ENCODE assay signal across 10 mouse cellular contexts in the genomic region with DNA sequence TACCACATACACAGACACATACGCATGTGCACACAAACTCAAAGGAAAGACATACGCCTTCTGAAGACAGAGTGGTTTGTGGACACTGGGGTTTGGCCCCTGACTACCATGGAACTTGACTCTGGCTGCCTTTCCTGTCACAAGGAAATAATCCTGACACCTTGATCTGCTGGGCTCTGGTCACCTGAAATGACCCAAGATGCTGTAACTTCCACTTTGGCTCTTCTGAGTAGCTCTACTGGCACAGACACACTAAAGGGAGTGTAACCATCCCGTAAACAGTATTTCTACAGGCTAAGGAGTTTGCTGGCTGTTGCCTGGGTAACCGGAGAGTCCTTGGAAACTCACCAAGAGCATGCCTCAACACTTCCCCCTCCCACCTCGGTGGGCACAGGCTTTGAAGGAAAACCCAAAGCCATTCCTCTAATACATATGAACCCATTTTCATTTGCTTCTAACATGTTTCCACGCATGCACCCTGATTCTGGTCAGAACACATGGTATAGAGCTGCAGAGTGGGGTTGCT.
DNase-seq lines count a peak whose midpoint lies in the region; ATAC-seq and TF ChIP-seq lines count a peak whose summit lies in the region.
"Had no signal": no experiment of that assay in that cellular context is flagged by ENCODE, and none has a peak within 500 bp of the region (broad histone marks: within the 10 kb centered on the region; RNA-seq: fewer than 3 reads in every experiment).

No protein-coding gene starts in this region.

- no peak overlapping the region for H3K4me2 ChIP-seq in hindbrain, embryonic 13.5 days
- no peak overlapping the region for H3K4me2 ChIP-seq in hindbrain, embryonic 12.5 days (replicated peaks)
- no peak overlapping the region for H3K4me2 ChIP-seq in midbrain, embryonic 15.5 days
- H3K4me2 ChIP-seq in midbrain, embryonic 16.5 days (ENCODE audit: low read length): no peak overlapping the region
- H3K4me2 ChIP-seq in forebrain, postnatal 0 days (ENCODE audit: low read depth): no peak overlapping the region
- H3K4me2 ChIP-seq in myocyte (ENCODE audit: low read depth): peak overlapping the region; percentile 3
- H3K4me2 ChIP-seq in intestine, embryonic 16.5 days (ENCODE audit: low read depth, low read length): no peak overlapping the region
- H3K4me2 ChIP-seq: heart, embryonic 13.5 days had no signal

- H3K4me3 ChIP-seq in hindbrain, embryonic 13.5 days: no peak overlapping the region
- no peak overlapping the region for H3K4me3 ChIP-seq in hindbrain, embryonic 12.5 days
- H3K4me3 ChIP-seq in midbrain, embryonic 15.5 days: no peak overlapping the region
- H3K4me3 ChIP-seq in midbrain, embryonic 16.5 days (ENCODE audit: low read depth, low read length): no peak overlapping the region
- H3K4me3 ChIP-seq in forebrain, postnatal 0 days (ENCODE audit: low read depth, low read length): no peak overlapping the region
- no peak overlapping the region for H3K4me3 ChIP-seq in myocyte
- no peak overlapping the region for H3K4me3 ChIP-seq in intestine, embryonic 16.5 days (ENCODE audit: low read length)
- H3K4me3 ChIP-seq: heart, embryonic 13.5 days had no signal

- 67% methylated on average over 6 of the region's 6 CpGs for WGBS in hindbrain, embryonic 13.5 days
- WGBS in hindbrain, embryonic 12.5 days: 68% methylated on average over 6 of the region's 6 CpGs
- 62% methylated on average over 6 of the region's 6 CpGs for WGBS in midbrain, embryonic 15.5 days
- WGBS in midbrain, embryonic 16.5 days: 59% methylated on average over 6 of the region's 6 CpGs
- 53% methylated on average over 6 of the region's 6 CpGs for WGBS in forebrain, postnatal 0 days
- 62% methylated on average over 6 of the region's 6 CpGs for WGBS in intestine, embryonic 16.5 days

- TF ChIP-seq POLR2A in myocyte (IDR thresholded peaks at IDR 0.05; ENCODE audit: insufficient read length, low read depth): no peak

- peaks cover 10% of the 10 kb centered on the region for H3K4me1 ChIP-seq in hindbrain, embryonic 13.5 days (replicated peaks)
- no peaks in the 10 kb centered on the region for H3K4me1 ChIP-seq in hindbrain, embryonic 12.5 days
- no peaks in the 10 kb centered on the region; the same call in 1 of the 2 replicates for H3K4me1 ChIP-seq in midbrain, embryonic 15.5 days
- H3K4me1 ChIP-seq in midbrain, embryonic 16.5 days (ENCODE audit: control insufficient read depth, insufficient read depth, low read length): peaks cover 8% of the 10 kb centered on the region; the same call in 1 of the 2 replicates
- peaks cover 8% of the 10 kb centered on the region; the same call in 1 of the 2 replicates for H3K4me1 ChIP-seq in forebrain, postnatal 0 days (ENCODE audit: insufficient read depth)
- H3K4me1 ChIP-seq in intestine, embryonic 16.5 days (ENCODE audit: control insufficient read depth, insufficient read depth, low read length): no peaks in the 10 kb centered on the region

- H3K9me3 ChIP-seq in hindbrain, embryonic 13.5 days: no peaks in the 10 kb centered on the region
- no peaks in the 10 kb centered on the region for H3K9me3 ChIP-seq in hindbrain, embryonic 12.5 days (replicated peaks)
- H3K9me3 ChIP-seq in midbrain, embryonic 15.5 days: no peaks in the 10 kb centered on the region
- no peaks in the 10 kb centered on the region for H3K9me3 ChIP-seq in midbrain, embryonic 16.5 days (replicated peaks; ENCODE audit: control insufficient read depth, low read length, poor library complexity, severe bottlenecking)
- no peaks in the 10 kb centered on the region for H3K9me3 ChIP-seq in forebrain, postnatal 0 days (ENCODE audit: low read length)
- H3K9me3 ChIP-seq in intestine, embryonic 16.5 days (ENCODE audit: control insufficient read depth, low read length): no peaks in the 10 kb centered on the region
- H3K9me3 ChIP-seq: heart, embryonic 13.5 days had no signal

- H3K27me3 ChIP-seq in hindbrain, embryonic 13.5 days: no peaks in the 10 kb centered on the region
- H3K27me3 ChIP-seq in hindbrain, embryonic 12.5 days: no peaks in the 10 kb centered on the region
- H3K27me3 ChIP-seq in midbrain, embryonic 15.5 days (replicated peaks): no peaks in the 10 kb centered on the region
- H3K27me3 ChIP-seq in midbrain, embryonic 16.5 days (ENCODE audit: control insufficient read depth, insufficient read depth, low read depth, low read length): no peaks in the 10 kb centered on the region
- no peaks in the 10 kb centered on the region for H3K27me3 ChIP-seq in forebrain, postnatal 0 days (ENCODE audit: insufficient read depth, low read length)
- no peaks in the 10 kb centered on the region for H3K27me3 ChIP-seq in myocyte (ENCODE audit: control insufficient read depth, insufficient read depth, insufficient read length)
- H3K27me3 ChIP-seq in intestine, embryonic 16.5 days (replicated peaks; ENCODE audit: control insufficient read depth, insufficient read depth, low read length): no peaks in the 10 kb centered on the region
- H3K27me3 ChIP-seq: heart, embryonic 13.5 days had no signal

- DNase-seq in forebrain, postnatal 0 days: peak; percentile 70

- no peak for TF ChIP-seq CTCF in forebrain, postnatal 0 days (IDR thresholded peaks at IDR 0.05; ENCODE audit: low read depth)

- H3K36me3 ChIP-seq in hindbrain, embryonic 13.5 days: no peaks in the 10 kb centered on the region
- no peaks in the 10 kb centered on the region for H3K36me3 ChIP-seq in hindbrain, embryonic 12.5 days
- H3K36me3 ChIP-seq in midbrain, embryonic 15.5 days (replicated peaks): no peaks in the 10 kb centered on the region
- H3K36me3 ChIP-seq in midbrain, embryonic 16.5 days (ENCODE audit: control insufficient read depth, insufficient read depth, low read length): no peaks in the 10 kb centered on the region
- no peaks in the 10 kb centered on the region for H3K36me3 ChIP-seq in forebrain, postnatal 0 days (ENCODE audit: insufficient read depth)
- H3K36me3 ChIP-seq in myocyte (ENCODE audit: control insufficient read depth, insufficient read depth): no peaks in the 10 kb centered on the region
- H3K36me3 ChIP-seq in intestine, embryonic 16.5 days (ENCODE audit: control insufficient read depth, insufficient read depth, low read length): no peaks in the 10 kb centered on the region
- H3K36me3 ChIP-seq: heart, embryonic 13.5 days had no signal

- H3K9ac ChIP-seq in hindbrain, embryonic 13.5 days: no peak overlapping the region
- H3K9ac ChIP-seq in hindbrain, embryonic 12.5 days: no peak overlapping the region
- no peak overlapping the region for H3K9ac ChIP-seq in midbrain, embryonic 15.5 days
- H3K9ac ChIP-seq in midbrain, embryonic 16.5 days (ENCODE audit: low read depth, low read length): no peak overlapping the region
- no peak overlapping the region for H3K9ac ChIP-seq in forebrain, postnatal 0 days
- no peak overlapping the region for H3K9ac ChIP-seq in intestine, embryonic 16.5 days (ENCODE audit: low read depth, low read length)
- H3K9ac ChIP-seq: heart, embryonic 13.5 days had no signal

- no peak overlapping the region for H3K27ac ChIP-seq in hindbrain, embryonic 13.5 days
- no peak overlapping the region for H3K27ac ChIP-seq in hindbrain, embryonic 12.5 days
- no peak overlapping the region for H3K27ac ChIP-seq in midbrain, embryonic 15.5 days
- H3K27ac ChIP-seq in midbrain, embryonic 16.5 days (ENCODE audit: low read length): no peak overlapping the region
- no peak overlapping the region for H3K27ac ChIP-seq in forebrain, postnatal 0 days (ENCODE audit: low read depth, low read length)
- H3K27ac ChIP-seq in intestine, embryonic 16.5 days (ENCODE audit: low read length): no peak overlapping the region
- H3K27ac ChIP-seq: heart, embryonic 13.5 days had no signal

- no peak overlapping the region for H3ac ChIP-seq in myocyte (ENCODE audit: control insufficient read depth, insufficient read length)

- peak; percentile 75; the same call in 1 of the 2 replicates for ATAC-seq in hindbrain, embryonic 13.5 days (ENCODE audit: low FRiP score)
- no peak for ATAC-seq in hindbrain, embryonic 12.5 days (ENCODE audit: low FRiP score)
- ATAC-seq in midbrain, embryonic 15.5 days (replicated peaks): 0 out of 2 replicates have a peak, but pooled peaks have one; percentile 42
- ATAC-seq in midbrain, embryonic 16.5 days: no peak
- peak; percentile 81 for ATAC-seq in forebrain, postnatal 0 days
- ATAC-seq in intestine, embryonic 16.5 days: no peak
- ATAC-seq in erythroid progenitor cell, adult 5-6 weeks (replicated peaks; ENCODE audit: low FRiP score, poor library complexity, severe bottlenecking): no peak
- ATAC-seq: intestine, postnatal 0 days had no signal

- no peaks in the 10 kb centered on the region for H3K79me2 ChIP-seq in myocyte (ENCODE audit: control insufficient read depth, insufficient read depth)

TF ChIP-seq in myocyte, 11 proteins besides CTCF, POLR2A, EP300 and RAD21:
- TF ChIP-seq TCF3 (IDR thresholded peaks at IDR 0.05; ENCODE audit: insufficient read length, low read depth) (no peak), POLR2AphosphoS2 (IDR thresholded peaks at IDR 0.05; ENCODE audit: insufficient read length, low read depth) (no peak), E2F4 (IDR thresholded peaks at IDR 0.05; ENCODE audit: insufficient read depth) (no peak), CEBPB (IDR thresholded peaks at IDR 0.05; ENCODE audit: insufficient read depth, poor library complexity, severe bottlenecking) (no peak), MYOD1 (IDR thresholded peaks at IDR 0.05; ENCODE audit: control insufficient read depth in 1 of 3, insufficient read length in 2 of 3, low read depth in 2 of 3) (no peak), USF1 (IDR thresholded peaks at IDR 0.05; ENCODE audit: low read depth) (no peak), REST (IDR thresholded peaks at IDR 0.05; ENCODE audit: insufficient read depth, insufficient read length) (no peak), TCF12 (IDR thresholded peaks at IDR 0.05; ENCODE audit: insufficient read depth, poor library complexity, severe bottlenecking) (no peak), MYOG (IDR thresholded peaks at IDR 0.05; ENCODE audit: control insufficient read depth in 1 of 3, insufficient read depth in 1 of 3, insufficient read length in 2 of 3, low read depth in 2 of 3) (no peak)

Comparison
In these comparisons a context has a peak if more than half of its experiments do, and no peak if none do; other contexts are left out.
1. ATAC-seq: peak in hindbrain, embryonic 13.5 days (single experiment), midbrain, embryonic 15.5 days (single experiment) and forebrain, postnatal 0 days (single experiment); none in hindbrain, embryonic 12.5 days (single experiment), midbrain, embryonic 16.5 days (single experiment), intestine, embryonic 16.5 days (single experiment) and erythroid progenitor cell, adult 5-6 weeks (single experiment).